Mouse (Mus musculus) thymus, postnatal 14 days (tissue): ENCODE data around the gene Mreg.
"Not testable (repeated sequence)": the region's sequence is repeated elsewhere in the genome, so short reads cannot be mapped to it uniquely, and the experiment has no call there.

Source experiments
- DNase-seq: peaks from one replicate; pipeline ENCODE4 v3.0.0; 2021

Mreg gene

DNA sequence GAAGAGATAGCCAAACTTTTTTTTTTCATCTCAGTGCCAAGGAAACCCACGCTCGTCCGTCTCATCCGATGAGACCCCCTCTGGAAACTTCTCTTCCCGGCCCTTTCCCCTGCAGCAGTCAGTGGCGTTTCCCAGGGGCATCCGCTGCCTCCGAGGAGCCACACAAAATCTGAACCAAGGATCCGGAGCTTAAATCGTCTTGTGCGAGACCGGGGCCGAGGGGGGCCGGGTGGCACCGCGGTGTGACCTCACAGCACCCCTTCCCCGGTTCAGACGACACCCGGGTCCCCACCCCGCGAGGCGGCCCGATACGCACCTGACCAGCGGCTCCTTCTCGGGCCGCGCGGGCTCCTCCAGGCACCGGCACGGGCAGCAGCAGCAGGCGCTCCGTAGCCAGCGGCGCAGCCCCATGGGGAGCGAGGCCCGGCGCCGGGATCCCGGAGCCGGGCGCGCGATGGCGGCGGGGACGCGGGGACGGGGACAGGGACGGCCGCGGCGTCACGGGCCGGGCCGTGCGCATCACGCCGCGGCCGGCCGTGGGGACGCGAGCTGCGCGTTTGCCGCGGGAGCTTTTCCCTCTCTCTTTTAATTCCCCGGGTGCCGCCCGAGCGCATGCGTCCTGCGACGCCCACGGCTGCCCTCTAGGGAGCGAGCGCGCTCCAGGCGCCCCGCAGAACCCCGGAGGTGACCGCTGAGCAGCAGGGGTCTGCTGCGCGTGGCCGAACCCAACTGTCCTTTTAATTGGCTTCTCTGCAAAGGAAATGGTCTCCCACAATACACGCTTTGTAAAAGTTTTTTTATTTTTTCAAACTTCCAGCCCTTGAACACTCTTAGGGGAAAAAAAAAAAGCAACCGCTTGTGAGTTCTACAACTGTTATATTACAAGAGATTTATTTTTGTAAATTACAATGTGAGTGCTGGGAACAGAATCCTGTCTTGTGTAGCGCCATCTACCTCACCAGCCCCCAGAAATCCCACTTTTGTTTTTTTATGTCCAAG lies at the start of gene Mreg:
Mreg (minus strand) TSS at position 607 of the 999 bp plus-strand sequence.
- peak; percentile 48 for DNase-seq

DNA sequence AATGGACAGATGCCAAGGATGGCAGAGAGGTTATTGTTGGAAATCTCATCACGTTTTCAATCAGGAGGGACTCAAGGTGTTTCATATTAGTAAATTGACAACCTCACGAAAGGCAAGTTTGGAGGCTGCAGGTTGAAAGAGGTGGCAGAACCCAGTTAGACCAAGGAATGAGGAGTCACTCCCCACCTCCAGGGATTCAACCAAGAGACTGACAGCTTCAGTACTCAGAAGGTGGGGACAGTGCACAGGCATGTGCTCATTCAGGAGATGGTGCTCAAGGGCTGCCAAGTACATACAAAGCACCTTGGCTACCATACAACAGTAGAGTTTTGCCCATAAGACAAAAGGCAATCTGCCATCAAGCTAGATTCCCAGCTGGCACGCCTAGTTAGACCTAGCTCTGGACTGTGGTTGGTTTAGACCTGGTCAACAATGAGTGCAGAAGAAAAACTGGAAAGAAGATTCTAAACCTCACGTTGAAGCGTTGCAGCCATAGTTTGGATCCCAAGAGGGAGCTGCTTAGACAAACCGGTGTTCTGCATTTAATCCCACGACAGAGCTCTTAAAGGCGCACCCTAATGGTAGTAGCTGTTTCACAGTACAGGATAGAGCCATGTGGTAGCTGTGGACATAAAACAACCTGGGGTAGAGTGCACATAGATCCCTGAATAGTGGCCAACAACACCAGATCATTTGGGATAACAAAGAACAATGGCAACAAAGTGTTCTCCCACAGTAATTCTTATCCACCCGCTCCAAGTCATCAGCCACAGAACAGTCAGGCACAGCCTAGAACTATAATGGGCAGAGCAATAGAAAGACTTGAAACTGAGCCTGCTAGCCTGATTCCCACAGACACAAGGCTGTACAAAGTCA lies 44.5 kb upstream of the Mreg start:
- no peak for DNase-seq

DNA sequence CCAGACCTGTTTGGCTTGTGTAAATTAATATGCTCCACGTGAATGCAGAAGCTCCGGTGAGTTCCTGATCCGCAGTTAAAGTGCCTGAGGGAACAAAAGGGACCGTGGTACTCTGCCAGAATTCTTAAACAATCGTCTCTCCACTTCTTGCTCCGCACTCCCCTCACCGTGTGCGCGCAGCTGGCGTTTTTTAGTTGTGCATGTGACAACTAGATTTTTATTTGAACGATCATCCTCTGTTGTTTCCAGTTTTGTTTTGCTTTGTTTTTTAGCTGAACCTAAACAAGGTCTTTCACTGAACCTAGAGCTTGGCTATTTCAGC lies 43.7 kb upstream of the Mreg start:
- no peak for DNase-seq

DNA sequence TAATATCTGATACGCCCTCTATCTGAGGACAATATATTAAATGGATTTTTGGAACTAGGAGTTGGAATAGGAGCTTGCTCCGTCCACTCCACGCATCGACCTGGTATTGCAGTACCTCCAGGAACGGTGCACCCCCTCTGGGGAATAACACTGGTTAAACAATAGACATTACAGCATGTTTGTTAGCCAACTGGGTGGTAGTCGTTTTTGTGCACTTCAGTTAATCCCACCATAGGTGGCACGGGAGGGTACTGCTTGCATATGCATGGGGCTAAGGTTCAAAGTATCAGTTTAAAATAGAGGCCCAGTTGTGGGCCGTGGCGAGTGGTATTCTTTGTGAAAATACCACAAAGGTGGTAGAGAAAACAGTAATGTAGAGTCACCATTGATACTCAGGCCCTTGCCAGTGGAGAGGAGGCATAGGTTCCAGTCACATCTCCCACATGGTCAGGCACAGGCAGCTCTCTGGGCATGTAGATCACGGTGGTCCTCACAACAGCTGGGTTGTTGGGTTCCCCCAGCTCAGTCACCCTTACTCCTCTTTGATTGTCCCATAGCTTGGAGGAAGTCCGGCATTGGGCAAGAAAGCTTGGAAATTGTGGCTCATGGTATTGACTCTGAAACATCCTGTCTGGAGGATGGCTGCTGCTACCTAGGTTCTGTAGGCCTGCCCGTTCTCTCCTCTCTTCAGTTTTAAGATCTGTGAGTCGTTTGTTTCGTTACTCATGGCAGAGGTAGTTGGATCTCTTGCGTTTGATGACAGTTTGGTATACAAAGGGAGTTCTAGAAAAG lies 43.2 kb upstream of the Mreg start:
- DNase-seq: peak; percentile 65

DNA sequence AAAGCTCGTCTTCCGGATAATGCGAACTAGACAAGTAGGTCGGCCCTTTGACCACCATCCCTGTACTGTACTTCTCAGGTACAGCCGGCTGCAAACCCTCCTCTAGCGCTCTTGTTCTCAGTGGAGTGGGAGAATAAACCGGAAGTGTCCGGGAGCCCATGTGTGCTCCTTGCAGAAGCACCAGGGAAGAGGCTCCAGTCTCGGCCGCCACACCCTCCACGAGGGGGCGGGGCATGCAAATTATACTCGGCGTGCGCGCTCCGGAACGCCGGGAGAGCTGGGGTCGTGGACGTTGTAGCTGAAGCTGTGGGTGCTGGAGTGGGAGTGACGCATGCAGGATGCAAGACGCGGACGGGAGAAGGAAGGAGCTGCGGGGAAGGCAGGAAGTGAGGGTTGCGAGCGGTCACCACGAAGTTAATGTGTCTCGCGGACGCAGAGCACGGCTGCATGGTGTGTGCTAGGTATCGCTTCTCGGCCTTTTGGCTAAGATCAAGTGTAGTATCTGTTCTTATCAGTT lies 42.5 kb upstream of the Mreg start:
- peak; percentile 89 for DNase-seq

DNA sequence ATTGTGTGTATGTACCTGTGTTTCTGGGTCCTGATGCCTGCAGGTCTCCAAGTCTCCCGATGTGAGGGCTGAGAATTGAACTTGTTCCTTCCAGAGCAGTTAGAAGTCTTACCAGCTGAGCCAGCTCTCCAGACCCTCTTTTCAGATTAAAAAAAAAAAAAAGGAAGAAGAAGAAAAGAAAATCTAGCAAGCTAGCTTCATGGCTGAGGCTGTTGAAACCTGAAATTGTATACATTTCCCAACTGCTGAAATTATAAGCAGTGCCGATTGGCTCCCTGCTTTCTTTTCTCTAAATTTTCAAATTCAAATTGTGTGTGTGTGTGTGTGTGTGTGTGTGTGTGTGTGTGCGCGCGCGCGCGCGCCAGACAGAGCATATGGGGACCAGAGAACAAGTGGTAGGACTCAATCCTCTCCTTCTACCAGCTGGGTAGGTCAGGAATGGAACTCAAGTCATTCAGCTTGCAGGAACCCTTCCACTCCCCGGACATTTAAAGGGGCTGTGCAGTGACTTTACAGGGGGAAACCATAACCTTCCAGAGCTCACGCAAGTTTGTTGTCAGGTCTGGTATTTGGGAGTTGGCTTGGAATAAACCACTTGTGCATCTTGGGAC lies 41.9 kb upstream of the Mreg start:
- peak; percentile 30 for DNase-seq

DNA sequence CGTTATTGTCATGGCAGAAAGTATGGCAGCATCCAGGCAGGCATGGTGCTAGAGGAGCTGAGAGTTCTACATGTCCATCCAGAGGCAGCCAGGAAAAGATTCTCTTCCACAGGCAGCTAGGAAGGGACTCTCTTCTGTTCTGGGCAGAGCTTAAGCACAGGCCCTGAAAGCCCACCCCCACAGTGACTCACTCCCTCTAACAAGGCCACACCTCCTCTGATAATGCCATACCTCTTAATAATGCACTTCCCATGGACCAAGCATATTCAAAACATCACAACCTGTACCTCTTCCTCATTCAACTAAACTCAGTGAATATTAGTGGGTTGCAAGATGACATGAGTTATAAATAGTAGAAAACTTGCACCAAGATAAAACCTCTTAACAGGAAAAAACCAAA lies 39.7 kb upstream of the Mreg start:
- no peak for DNase-seq

DNA sequence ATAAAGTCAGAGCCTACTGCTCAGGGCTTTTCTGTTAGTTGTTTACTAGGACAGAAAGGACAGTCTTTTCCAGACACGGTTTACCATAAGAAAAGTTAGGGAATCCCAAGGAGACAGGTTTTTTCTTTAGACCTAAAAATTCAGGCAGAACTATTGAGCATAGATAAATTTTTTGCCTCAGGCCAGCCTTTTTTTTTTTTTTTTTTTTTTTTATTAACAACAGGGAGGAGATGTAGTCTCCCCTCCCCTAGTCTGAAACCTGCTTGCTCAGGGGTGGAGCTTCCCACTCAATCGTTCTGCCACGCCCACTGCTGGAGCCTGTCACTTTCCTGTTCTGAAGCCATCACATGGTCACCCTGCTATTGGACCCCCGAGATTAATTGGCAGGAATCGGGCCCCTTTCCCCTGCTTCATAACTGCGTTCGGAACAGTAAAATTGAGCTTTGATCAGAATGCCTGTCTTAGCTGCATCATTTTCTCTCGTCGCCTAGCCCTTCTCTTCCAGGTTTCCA lies 36.2 kb upstream of the Mreg start:
- not testable (repeated sequence) for DNase-seq

DNA sequence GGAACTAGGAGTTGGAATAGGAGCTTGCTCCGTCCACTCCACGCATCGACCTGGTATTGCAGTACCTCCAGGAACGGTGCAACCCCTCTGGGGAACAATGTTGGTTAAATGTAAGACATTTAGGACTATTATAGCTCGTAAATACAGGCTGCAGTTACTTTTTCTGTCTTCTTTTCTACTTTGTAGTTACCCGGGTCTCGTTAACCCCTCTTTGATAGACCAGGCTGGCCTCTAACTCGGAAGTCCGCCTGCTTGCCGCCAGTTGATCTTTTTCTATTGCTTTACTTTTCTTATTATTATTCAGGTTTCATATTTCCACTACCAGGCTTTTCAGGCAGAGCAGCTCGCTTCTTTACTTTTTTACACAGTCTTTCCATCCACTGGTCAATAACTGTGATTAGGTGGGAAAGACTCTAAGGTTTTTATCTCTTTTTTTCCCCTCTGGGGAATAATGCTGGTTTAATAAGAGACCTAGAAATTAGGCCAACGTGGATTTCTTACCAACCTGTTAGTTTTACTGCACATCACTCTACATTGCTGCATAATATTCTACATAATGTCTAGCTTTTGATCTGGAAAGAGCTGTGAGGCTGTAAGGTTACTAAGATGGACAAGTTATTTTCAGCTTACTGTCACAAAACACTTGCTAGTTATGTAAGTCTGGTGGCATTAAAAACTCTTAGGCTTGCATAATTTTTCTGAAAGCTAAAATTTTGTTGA lies 32.4 kb upstream of the Mreg start:
- DNase-seq: no peak

DNA sequence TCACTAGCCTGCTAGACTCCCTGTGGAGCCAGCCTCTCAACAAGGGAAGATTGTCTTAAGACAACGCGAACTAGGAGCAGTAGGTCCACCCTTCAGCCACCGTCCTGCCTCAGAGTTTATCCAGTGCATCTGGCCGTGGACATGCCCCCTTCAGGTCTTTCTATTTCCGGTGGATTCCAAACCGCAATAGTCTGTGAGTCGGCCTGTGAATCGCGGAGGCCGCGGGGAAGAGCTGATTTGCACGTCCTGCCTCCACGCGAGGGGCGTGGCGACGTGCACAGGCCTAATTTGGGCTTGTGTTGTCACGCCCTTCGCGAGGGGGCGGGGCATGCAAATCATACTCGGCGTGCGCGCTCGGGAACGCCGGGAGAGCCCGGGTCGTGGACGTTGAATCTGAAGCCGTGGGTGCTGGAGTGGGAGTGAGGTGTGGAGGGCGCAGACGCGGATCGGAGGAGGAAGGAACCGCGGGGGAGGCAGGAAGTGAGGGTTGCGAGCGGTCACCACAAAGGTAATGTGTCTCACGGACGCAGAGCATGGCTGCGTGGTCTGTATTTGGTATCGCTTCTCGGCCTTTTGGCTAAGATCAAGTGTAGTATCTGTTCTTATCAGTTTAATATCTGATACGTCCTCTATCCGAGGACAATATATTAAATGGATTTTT lies 31.7 kb upstream of the Mreg start:
- DNase-seq: peak; percentile 97

DNA sequence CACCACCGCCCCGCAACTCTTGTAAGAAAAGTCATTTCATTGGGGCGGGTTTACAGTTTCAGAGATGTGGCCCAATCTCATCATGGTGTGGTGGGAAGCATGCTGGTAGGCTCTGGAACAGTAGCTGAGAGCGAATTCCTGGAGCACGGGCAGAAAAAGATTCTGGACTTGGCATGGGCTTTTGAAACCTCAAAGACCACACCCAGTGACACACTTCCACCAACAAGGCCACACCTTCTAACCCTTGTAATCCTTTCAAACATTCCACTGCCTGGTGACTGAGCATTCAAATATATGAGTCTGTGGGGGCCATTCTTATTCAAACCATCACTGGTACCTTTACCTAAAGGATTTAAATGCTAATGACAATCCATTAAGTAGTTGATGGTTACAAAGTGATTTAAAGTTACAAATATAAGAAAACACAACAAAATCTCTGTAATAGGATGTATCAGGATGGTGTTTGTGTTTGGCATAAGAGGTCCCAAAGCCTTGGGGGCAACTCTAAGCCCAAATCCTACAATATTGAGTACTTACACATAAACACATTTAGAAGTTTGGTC lies 30.6 kb upstream of the Mreg start:
- DNase-seq: no peak

DNA sequence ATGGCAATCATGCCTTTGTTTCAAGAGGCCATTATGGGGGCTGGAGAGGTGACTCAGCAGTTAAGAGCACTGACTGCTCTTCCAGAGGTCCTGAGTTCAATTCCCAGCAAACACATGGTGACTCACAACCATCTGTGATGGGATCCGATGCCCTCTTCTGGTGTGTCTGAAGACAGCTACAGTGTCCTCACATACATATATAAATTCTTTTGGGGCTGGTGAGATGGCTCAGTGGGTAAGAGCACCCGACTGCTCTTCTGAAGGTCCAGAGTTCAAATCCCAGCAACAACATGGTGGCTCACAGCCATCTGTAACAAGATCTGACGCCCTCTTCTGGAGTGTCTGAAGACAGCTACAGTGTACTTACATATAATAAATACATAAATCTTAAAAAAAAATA lies 27.0 kb upstream of the Mreg start:
- DNase-seq: not testable (repeated sequence)

DNA sequence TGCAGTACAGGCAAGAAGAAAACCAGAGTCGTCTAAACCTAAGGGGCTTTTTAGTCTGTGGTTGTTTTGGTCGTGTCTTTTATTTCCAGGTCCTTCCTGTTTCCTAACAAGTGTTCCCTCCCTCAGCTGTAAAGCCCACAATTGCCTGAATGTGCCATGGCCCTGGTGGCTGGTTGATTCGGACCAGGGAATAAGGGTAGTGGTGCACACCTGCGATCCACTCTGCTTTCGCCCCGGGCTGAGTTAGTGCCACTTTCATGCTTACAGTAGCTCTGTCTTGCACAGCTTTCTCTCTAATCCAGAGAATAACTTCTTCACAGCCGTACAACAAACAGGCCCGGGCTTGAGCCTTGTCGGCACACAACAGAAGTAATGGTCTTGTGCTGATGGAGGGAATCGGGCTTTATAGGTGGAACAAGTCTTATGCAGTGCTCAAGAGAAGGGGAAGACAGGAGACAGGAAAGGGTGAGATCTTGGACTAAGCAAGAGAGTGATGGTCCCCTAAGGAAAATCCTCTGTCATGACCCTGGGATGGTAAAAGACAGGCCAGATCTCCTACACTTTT lies 26.0 kb upstream of the Mreg start:
- no peak for DNase-seq

DNA sequence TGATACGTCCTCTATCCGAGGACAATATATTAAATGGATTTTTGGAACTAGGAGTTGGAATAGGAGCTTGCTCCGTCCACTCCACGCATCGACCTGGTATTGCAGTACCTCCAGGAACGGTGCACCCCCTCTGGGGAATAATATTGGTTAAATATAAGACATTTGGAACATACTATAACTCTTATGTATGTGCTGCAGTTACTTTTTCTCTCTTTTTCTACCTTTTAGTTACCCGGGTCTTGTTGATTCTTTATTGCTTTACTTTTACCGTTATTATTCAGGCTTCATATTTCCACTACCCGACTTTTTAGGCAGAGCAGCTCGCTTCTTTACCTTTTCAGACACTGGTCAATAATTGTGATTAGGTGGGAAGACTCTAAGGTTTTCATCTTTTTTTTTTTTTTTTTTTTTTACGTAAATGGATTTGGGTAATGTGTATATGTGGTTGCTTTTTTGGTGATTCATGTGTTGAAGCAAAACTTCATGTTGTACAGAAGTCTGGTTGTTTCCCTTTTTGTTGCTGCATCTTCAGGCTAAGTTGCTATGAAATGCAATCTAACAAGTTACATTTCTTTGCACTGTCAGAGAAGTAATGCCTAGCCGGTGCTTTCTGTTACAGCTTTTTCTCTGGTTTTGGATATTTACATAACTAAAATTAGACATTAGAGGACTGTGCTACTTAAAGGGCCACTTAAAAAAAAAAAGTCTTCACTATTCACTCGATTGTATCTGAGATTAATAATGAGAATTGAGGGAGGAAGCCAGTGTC lies 25.1 kb upstream of the Mreg start:
- peak; percentile 58 for DNase-seq

DNA sequence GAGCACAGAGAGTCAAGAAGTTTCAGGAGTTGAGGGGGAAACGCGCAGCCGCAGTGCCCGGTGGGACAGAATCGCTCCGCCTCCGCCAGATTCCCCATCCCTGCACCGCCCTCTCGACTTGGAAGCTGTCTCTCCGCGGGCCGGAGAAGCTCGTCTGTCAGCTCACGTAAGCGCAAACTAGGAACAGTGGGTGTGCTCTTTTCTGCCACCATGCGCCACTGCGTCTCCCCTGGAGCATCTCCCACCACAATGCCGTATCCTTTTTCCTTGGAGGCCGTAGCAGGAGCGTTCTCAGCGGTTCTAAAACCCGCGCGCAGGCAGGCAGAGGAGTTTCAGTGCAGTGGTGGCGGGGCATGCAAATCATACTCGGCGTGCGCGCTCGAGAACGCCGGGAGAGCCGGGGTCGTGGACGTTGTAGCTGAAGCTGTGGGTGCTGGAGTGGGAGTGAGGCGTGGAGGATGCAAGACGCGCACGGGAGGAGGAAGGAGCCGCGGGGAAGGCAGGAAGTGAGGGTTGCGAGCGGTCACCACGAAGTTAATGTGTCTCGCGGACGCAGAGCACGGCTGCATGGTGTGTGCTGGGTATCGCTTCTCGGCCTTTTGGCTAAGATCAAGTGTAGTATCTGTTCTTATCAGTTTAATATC lies 24.4 kb upstream of the Mreg start:
- DNase-seq: peak; percentile 65

DNA sequence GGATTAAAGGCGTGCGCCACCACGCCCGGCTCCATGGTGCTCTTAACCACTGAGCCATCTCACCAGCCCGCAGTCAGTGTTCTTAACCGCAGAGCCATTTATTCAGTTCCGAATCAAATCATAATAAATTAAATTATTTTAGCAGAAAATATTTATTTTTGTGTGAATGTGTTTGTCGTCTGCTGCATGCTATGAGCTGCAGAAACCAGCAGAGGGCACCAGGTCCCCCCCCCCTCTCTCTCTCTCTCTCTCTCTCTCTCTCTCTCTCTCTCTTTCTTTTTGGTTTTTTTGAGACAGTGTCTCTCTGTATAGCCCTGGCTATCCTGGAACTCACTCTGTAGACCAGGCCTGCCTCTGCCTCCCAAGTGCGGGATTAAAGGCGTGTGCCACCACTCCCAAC lies 20.5 kb upstream of the Mreg start:
- not testable (repeated sequence) for DNase-seq

DNA sequence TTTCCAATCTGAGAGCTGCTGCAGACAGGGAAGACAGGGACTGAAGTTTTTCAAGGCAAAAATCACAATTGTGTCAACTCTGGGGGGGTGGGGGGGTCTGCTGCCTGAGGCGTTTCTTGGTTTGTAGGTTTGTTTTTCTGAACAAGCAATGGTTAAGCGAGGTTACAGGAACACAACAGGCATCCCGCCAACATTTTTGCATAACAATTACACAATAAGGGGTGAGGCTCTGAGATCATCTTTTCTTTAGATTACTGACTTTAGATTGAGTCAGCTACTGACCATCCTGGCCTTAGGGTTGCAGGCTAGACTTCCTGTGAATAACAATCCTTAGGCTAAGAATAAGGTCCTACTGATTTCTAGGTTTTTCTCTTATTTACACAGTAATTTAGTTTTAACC lies 16.9 kb upstream of the Mreg start:
- DNase-seq: no peak

DNA sequence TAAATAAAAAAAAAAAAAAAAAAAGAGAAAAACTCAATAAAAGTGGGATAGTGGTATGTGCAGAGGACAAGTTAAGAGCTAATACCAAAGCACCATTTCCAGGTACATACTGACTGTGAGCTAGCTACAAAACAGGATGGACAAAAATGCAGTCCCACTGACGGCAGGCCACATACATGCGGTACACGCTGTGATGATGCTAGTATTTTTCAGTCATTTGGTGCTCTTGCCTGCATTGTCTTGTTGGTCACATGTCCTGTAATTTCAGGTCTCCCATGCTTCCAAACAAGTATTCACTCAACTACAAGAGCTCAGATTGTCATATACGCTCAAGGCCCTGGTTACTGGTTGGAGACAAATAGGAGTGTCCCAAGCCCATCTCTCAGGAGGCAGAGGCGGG lies 15.4 kb upstream of the Mreg start:
- DNase-seq: no peak
